Mouse (Mus musculus) heart, postnatal 0 days (tissue): ENCODE measurements around the gene Atg7.

ENCODE experiments used
- CTCF ChIP-seq: IDR thresholded peaks from 2 replicates; pipeline ENCODE4 v1.5.1; 2016; ENCODE audit warnings: antibody characterized with exemption, control low read depth, low read depth
- EP300 ChIP-seq: IDR thresholded peaks from 2 replicates; pipeline ENCODE4 v1.6.1; 2016; ENCODE audit warnings: antibody characterized with exemption, low read depth

GRCm38 (mm10) chr6:114644531-114644930 is 1.6 kb downstream of the Atg7 start:
- TF ChIP-seq CTCF (no peak), EP300 (no peak)
